Mouse (Mus musculus) bone marrow, adult 2 months (tissue): ENCODE results near the gene Sipa1l1.

Source experiments
- CTCF ChIP-seq: fragments of 200-500 bp; IDR thresholded peaks from 2 replicates; pipeline ENCODE4 v1.5.1; 2011; ENCODE audit warnings: low read length, control low read depth; ENCODE audit not compliant: control insufficient read depth, insufficient read depth
- POLR2A ChIP-seq: fragments of 200-500 bp; IDR thresholded peaks from 2 replicates; pipeline ENCODE4 v1.6.1; 2011; ENCODE audit warnings: low read depth, mild to moderate bottlenecking, control low read depth, low read length, borderline replicate concordance; ENCODE audit not compliant: control insufficient read depth

DNA sequence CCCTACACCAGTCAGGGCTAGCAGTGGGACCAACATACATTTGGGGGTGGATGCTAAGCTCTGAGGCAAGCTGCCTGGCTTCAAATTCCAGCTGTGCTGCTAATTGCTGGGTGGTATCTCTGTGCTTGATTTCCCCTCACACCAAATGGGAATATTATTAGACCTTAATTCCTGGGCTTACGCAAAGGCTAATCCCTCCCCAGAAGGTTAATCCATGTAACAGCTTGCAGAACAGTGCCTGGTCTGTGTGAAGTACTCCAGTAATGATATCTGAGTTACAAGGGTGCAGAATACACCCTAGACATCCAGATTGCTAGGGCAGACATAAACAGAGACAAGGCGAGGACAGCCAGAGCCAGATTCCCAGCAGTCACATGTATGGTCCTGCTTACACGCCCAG, 42.3 kb upstream of the Sipa1l1 start:
- TF ChIP-seq POLR2A (no peak), CTCF (no peak)
